Mouse (Mus musculus) embryonic facial prominence, embryonic 14.5 days (tissue): ENCODE data around the gene Eif5a. TPM values are rescaled to one million over a fixed set of nuclear protein-coding genes. Genes with fewer than 3 reads are reported as not detected.

Experiments used
- ATAC-seq: fragments of 200-750 bp; cut with Nextera tagmentation; 2 replicates; pipeline ENCODE4 v1.8.0; 2017; ENCODE audit warnings: low read depth, moderate number of reproducible peaks, moderate TSS enrichment
- DNase-seq: peaks from one replicate; pipeline ENCODE4 v3.0.0-alpha.2; 2015; ENCODE audit warnings: low spot score
- H3K27ac ChIP-seq: fragments of 300-500 bp; sonication (generic); replicated peaks from 2 replicates; pipeline ENCODE4 v1.5.1; 2014; ENCODE audit warnings: low read depth, mild to moderate bottlenecking, low read length, moderate library complexity
- H3K27me3 ChIP-seq: fragments of 300-500 bp; sonication (generic); replicated peaks from 2 replicates; pipeline ENCODE4 v1.6.1; 2014; ENCODE audit warnings: low read length; ENCODE audit not compliant: control insufficient read depth, insufficient read depth
- H3K36me3 ChIP-seq: fragments of 300-500 bp; sonication (generic); 2 replicates; pipeline ENCODE4 v1.6.1; 2014; ENCODE audit warnings: low read length, mixed read lengths; ENCODE audit not compliant: control insufficient read depth, insufficient read depth
- H3K4me1 ChIP-seq: fragments of 300-500 bp; sonication (generic); 2 replicates; pipeline ENCODE4 v1.6.1; 2014; ENCODE audit warnings: antibody characterized with exemption, low read length; ENCODE audit not compliant: control insufficient read depth, insufficient read depth
- H3K4me2 ChIP-seq: fragments of 300-500 bp; sonication (generic); 2 replicates; pipeline ENCODE4 v1.6.1; 2014; ENCODE audit warnings: low read depth, mild to moderate bottlenecking, low read length, moderate library complexity, mixed read lengths
- H3K4me3 ChIP-seq: fragments of 300-500 bp; sonication (generic); 2 replicates; pipeline ENCODE4 v1.5.1; 2014; ENCODE audit warnings: low read depth, mild to moderate bottlenecking, low read length
- H3K9ac ChIP-seq: fragments of 300-500 bp; sonication (generic); 2 replicates; pipeline ENCODE4 v1.6.1; 2014; ENCODE audit warnings: low read depth, mild to moderate bottlenecking, low read length, moderate library complexity, mixed read lengths
- H3K9me3 ChIP-seq: fragments of 300-500 bp; sonication (generic); 2 replicates; pipeline ENCODE4 v1.6.1; 2016; ENCODE audit warnings: low read length; ENCODE audit not compliant: control insufficient read depth
- WGBS: fragments of 180-500 bp; shearing (Covaris S2); extraction: QIAGEN DNeasy Blood & Tissue Kit; methylation state at CpG from one replicate; pipeline ENCODE4 v1.1.7; 2014; 5-methylcytosine and 5-hydroxymethylcytosine counted together
- microRNA-seq: library from miRNA; unstranded; fragments of <30 nt; microRNA quantifications from one replicate; pipeline ENCODE4, GENCODE M21; 2016; ENCODE audit warnings: borderline number of aligned reads
- polyA plus RNA-seq: library from polyadenylated mRNA; unstranded; fragments of >200 nt; fragmentation: Nextera tagmentation; extraction: Ambion mirVana; gene quantifications from 2 replicates; pipeline ENCODE4 v1.2.1, GENCODE M21; 2014

The Eif5a gene
- polyA plus RNA-seq, 1 experiment from 2014 or later = 1,503 TPM

GRCm38 (mm10) chr11:69876867-69877266 is 44.9 kb downstream of the Eif5a start:
- Histone ChIP-seq H3K4me1 (peaks cover 38% of the 10 kb centered on the region), H3K27me3 (no peaks in the 10 kb centered on the region), H3K36me3 (no peaks in the 10 kb centered on the region), H3K9me3 (no peaks in the 10 kb centered on the region), H3K9ac (peak overlapping the region; percentile 14; the same call in 1 of the 2 replicates), H3K4me2 (peak overlapping the region; percentile 48), H3K27ac (peak overlapping the region; percentile 81), H3K4me3 (peak overlapping the region; percentile 22; the same call in 1 of the 2 replicates)
- peak; percentile 42 for ATAC-seq
- DNase-seq = peak; percentile 91
- 1% methylated on average over 8 of the region's 12 CpGs for WGBS

- Histone ChIP-seq H3K4me1 (peaks cover 31% of the 10 kb centered on the region), H3K9me3 (no peaks in the 10 kb centered on the region), H3K27ac (peak overlapping the region; percentile 81), H3K4me2 (peak overlapping the region; percentile 48; the same call in 1 of the 2 replicates), H3K36me3 (no peaks in the 10 kb centered on the region), H3K4me3 (no peak overlapping the region), H3K9ac (no peak overlapping the region), H3K27me3 (no peaks in the 10 kb centered on the region)
- DNase-seq (peak; percentile 85), ATAC-seq (0 out of 2 replicates have a peak, but pooled peaks have one; percentile 12)
- WGBS = 40% methylated on average over 7 of the region's 7 CpGs
These were observed 45.6 kb downstream of the Eif5a start for GRCm38 (mm10) chr11:69876186-69876585.

DNA sequence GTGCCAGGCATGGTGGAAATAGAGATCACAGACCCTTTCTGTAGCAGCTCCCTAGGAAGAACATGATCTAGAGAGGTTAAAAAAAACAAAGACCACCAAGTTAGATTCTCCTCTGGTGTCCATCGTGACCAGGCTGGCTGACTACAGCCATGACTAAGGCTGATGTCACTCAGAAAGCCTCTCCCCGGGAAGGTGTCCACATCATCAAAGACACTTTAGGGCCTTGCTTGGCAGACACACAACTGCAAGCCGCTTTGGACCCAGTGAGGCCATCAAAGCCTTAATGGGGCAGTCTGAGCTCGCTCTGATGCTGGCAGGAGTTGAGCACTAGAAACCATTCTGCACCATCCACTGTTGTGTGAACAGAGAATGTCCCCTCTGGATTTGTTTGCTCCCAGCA is 49.3 kb downstream of the Eif5a start:
- no peak for ATAC-seq

DNA sequence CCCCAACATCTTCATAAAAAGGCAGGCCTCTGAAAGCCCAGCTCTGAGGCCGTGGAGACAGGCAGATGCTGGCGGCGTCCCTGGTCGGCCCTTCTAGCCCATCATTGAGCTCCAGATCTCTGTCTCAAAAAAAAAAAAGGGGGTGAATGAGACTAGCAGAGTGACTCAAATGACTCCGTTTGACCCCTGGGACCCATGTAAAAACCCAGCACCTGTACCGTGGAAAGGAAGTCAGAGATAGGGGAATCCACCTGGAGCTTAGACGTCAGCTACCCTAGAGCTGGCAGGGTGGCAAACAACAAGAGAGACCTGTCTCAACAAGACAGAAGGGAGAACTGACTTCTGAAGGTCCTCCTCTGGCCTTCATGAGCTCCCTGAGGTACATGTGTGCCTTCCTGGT is 49.9 kb downstream of the Eif5a start:
- H3K9ac ChIP-seq = no peak overlapping the region
- no peak overlapping the region for H3K4me3 ChIP-seq
- H3K4me2 ChIP-seq = no peak overlapping the region
- no peaks in the 10 kb centered on the region for H3K9me3 ChIP-seq
- no peaks in the 10 kb centered on the region for H3K36me3 ChIP-seq
- peaks cover 8% of the 10 kb centered on the region; the same call in 1 of the 2 replicates for H3K4me1 ChIP-seq
- no peaks in the 10 kb centered on the region for H3K27me3 ChIP-seq
- ATAC-seq (no peak), DNase-seq (no peak)
- 87% methylated on average over 7 of the region's 7 CpGs for WGBS
- H3K27ac ChIP-seq = no peak overlapping the region

More for the DNA sequence above, 49.3 kb downstream of the Eif5a start:
- H3K9ac ChIP-seq = no peak overlapping the region
- no peaks in the 10 kb centered on the region for H3K36me3 ChIP-seq
- no peaks in the 10 kb centered on the region for H3K9me3 ChIP-seq
- peaks cover 13% of the 10 kb centered on the region for H3K4me1 ChIP-seq
- H3K27ac ChIP-seq = no peak overlapping the region
- H3K4me2 ChIP-seq = no peak overlapping the region
- no peak overlapping the region for H3K4me3 ChIP-seq
- 79% methylated on average over 4 of the region's 4 CpGs for WGBS
- no peaks in the 10 kb centered on the region for H3K27me3 ChIP-seq
- no peak for DNase-seq

DNA sequence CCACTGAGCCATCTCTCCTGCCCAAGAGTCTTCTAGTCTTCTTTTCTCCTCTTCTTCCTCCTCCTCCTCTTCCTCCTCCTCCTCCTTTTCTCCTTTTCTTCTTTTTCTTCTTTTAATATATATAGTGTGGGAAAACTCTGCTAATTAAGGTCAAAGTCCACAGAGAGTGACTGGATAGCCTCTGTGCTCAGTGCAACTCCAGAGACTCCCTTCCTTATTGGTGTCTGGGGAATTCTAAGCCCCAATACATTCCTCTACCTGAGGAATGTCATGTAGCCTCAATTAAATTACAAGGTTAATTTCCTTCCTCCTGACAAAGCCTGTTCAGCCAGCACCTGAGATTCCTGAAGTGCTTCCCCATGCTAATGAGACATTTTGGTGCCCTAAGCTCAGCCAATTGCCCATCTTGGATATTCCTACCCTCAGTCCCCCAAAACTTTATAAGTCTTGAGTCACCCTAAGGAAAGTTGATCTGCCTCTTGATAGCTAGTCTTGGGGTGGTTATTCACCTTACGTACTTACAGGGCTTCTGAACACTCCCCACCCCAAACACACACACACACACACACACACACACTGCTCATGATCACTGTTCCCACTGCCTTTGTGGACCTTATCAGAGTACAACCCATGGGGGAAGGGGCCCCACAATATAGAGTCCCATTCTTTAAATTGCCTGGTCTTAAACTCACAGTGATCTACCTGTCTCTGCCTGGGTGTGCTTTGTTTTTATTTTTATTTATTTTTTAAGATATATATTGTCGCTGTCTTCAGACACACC is 51.3 kb downstream of the Eif5a start:
- H3K9ac ChIP-seq = no peak overlapping the region
- WGBS = 89% methylated on average over 2 of the region's 2 CpGs
- H3K9me3 ChIP-seq = no peaks in the 10 kb centered on the region
- no peak overlapping the region for H3K4me2 ChIP-seq
- no peak for DNase-seq
- no peaks in the 10 kb centered on the region for H3K4me1 ChIP-seq
- H3K4me3 ChIP-seq = no peak overlapping the region
- no peak overlapping the region for H3K27ac ChIP-seq
- ATAC-seq = no peak
- H3K27me3 ChIP-seq = no peaks in the 10 kb centered on the region
- no peaks in the 10 kb centered on the region for H3K36me3 ChIP-seq

DNA sequence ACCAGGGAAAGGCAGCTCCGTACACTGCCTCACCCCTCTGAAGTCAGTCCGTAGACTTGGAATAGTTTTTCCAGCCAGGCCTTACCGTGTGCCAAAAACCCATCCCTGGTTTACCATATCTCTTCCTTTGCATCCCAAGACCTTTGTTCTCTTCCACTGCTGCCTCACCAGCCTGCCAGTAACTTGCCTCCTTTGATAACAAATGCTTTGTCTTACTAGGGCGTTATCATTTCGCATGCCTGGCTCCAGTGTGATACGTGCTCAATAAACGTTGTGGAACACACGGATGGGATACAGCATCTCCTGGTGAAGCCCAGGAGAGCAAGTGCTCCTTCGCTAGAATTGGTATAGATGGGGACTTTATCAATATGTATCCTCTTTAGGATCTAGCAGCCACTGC is 54.4 kb downstream of the Eif5a start:
- WGBS = 72% methylated on average over 9 of the region's 9 CpGs

More for the DNA sequence above, 54.4 kb downstream of the Eif5a start:
- Histone ChIP-seq H3K4me1 (no peaks in the 10 kb centered on the region), H3K27me3 (no peaks in the 10 kb centered on the region), H3K9me3 (no peaks in the 10 kb centered on the region), H3K36me3 (no peaks in the 10 kb centered on the region), H3K4me2 (no peak overlapping the region), H3K27ac (no peak overlapping the region), H3K9ac (no peak overlapping the region), H3K4me3 (no peak overlapping the region)
- ATAC-seq = no peak
- DNase-seq = no peak

Small RNA genes lying within 50 kb of the gene (microRNA-seq; reads per million reads assigned to microRNA genes)
- gene Mir6924 = not detected

Other genes starting within 250 kb of the Eif5a start
- 525 and 575 TPM in 2 replicates for gene Eif4a1, start 249.5 kb downstream of the Eif5a start, polyA plus RNA-seq
- gene Senp3, start 239.9 kb downstream of the Eif5a start, polyA plus RNA-seq = 73.6 and 88.4 TPM in 2 replicates
- 0.37 and 0.49 TPM in 2 replicates for gene Tnfsf13, start 236.2 kb downstream of the Eif5a start, polyA plus RNA-seq
- gene Tnfsf12, start 226.1 kb downstream of the Eif5a start, polyA plus RNA-seq = 13.0 and 16.6 TPM in 2 replicates
- 6.0 and 6.6 TPM in 2 replicates for gene Tnfsfm13, start 225.9 kb downstream of the Eif5a start, polyA plus RNA-seq
- 39.3 and 39.7 TPM in 2 replicates for gene Polr2a, start 163.3 kb downstream of the Eif5a start, polyA plus RNA-seq
- gene Slc35g3, start 160.0 kb downstream of the Eif5a start, polyA plus RNA-seq = 0.12 TPM in 1 of 2 replicates, not detected in the other
- gene Zbtb4, start 156.0 kb downstream of the Eif5a start, polyA plus RNA-seq = 3.5 and 3.9 TPM in 2 replicates
- 28.4 and 29.4 TPM in 2 replicates for gene Chrnb1, start 126.0 kb downstream of the Eif5a start, polyA plus RNA-seq
- 2.3 and 3.3 TPM in 2 replicates for gene Fgf11, start 120.1 kb downstream of the Eif5a start, polyA plus RNA-seq
- gene Tmem102, start 116.3 kb downstream of the Eif5a start, polyA plus RNA-seq = 4.1 and 4.3 TPM in 2 replicates
- gene Gm39566, start 106.7 kb downstream of the Eif5a start, polyA plus RNA-seq = not detected in 2 replicates
- gene Spem2, start 103.5 kb downstream of the Eif5a start, polyA plus RNA-seq = not detected in 2 replicates
- 0.26 TPM in 1 of 2 replicates, not detected in the other for gene Spem1, start 99.8 kb downstream of the Eif5a start, polyA plus RNA-seq
- 8.3 and 10.6 TPM in 2 replicates for gene Nlgn2, start 84.2 kb downstream of the Eif5a start, polyA plus RNA-seq
- gene Tmem256, start 83.4 kb downstream of the Eif5a start, polyA plus RNA-seq = 379 and 388 TPM in 2 replicates
- gene Plscr3, start 75.6 kb downstream of the Eif5a start, polyA plus RNA-seq = 102 and 121 TPM in 2 replicates
- gene Tnk1, start 63.2 kb downstream of the Eif5a start, polyA plus RNA-seq = 3.2 and 3.7 TPM in 2 replicates
- gene Tmem95, start 43.9 kb downstream of the Eif5a start, polyA plus RNA-seq = not detected in 2 replicates
- 5.9 and 7.2 TPM in 2 replicates for gene Kctd11, start 40.6 kb downstream of the Eif5a start, polyA plus RNA-seq
- 1.5 and 2.1 TPM in 2 replicates for gene Acap1, start 26.4 kb downstream of the Eif5a start, polyA plus RNA-seq
- 5.7 and 8.3 TPM in 2 replicates for gene 2810408A11Rik, start 21.0 kb downstream of the Eif5a start, polyA plus RNA-seq
- gene Neurl4, start 20.9 kb downstream of the Eif5a start, polyA plus RNA-seq = 10.1 and 10.3 TPM in 2 replicates
- 55.0 and 57.2 TPM in 2 replicates for gene Gps2, start 8.1 kb downstream of the Eif5a start, polyA plus RNA-seq
- 2.9 and 4.2 TPM in 2 replicates for gene Ybx2, start 13.8 kb upstream of the Eif5a start, polyA plus RNA-seq
- 16.9 and 20.8 TPM in 2 replicates for gene Slc2a4, start 26.2 kb upstream of the Eif5a start, polyA plus RNA-seq
- 22.3 and 23.7 TPM in 2 replicates for gene Cldn7, start 42.8 kb upstream of the Eif5a start, polyA plus RNA-seq
- gene Ctdnep1, start 59.2 kb upstream of the Eif5a start, polyA plus RNA-seq = 37.4 and 39.2 TPM in 2 replicates
- 109 and 116 TPM in 2 replicates for gene Elp5, start 60.6 kb upstream of the Eif5a start, polyA plus RNA-seq
- 577 and 590 TPM in 2 replicates for gene Gabarap, start 69.2 kb upstream of the Eif5a start, polyA plus RNA-seq
- gene Phf23, start 73.8 kb upstream of the Eif5a start, polyA plus RNA-seq = 47.0 and 49.3 TPM in 2 replicates
- 30.8 and 36.2 TPM in 2 replicates for gene Dvl2, start 78.6 kb upstream of the Eif5a start, polyA plus RNA-seq
- gene Acadvl, start 93.5 kb upstream of the Eif5a start, polyA plus RNA-seq = 90.0 and 95.5 TPM in 2 replicates
- 7.3 and 8.4 TPM in 2 replicates for gene Dlg4, start 95.0 kb upstream of the Eif5a start, polyA plus RNA-seq
- 2.0 and 2.2 TPM in 2 replicates for gene Asgr1, start 132.1 kb upstream of the Eif5a start, polyA plus RNA-seq
- gene Asgr2, start 170.7 kb upstream of the Eif5a start, polyA plus RNA-seq = 0.32 TPM in 1 of 2 replicates, not detected in the other
- gene Mgl2, start 208.4 kb upstream of the Eif5a start, polyA plus RNA-seq = 0.79 and 2.1 TPM in 2 replicates
- 1.5 and 2.3 TPM in 2 replicates for gene Clec10a, start 234.2 kb upstream of the Eif5a start, polyA plus RNA-seq